Mouse (Mus musculus) forebrain, embryonic 13.5 days (tissue): ENCODE measurements around the gene 4933430I17Rik. TPM values are rescaled to one million over a fixed set of nuclear protein-coding genes. Genes with fewer than 3 reads are reported as not detected.

ENCODE experiments used
- ATAC-seq: fragments of 200-750 bp; cut with Nextera tagmentation; 2 replicates; pipeline ENCODE4 v1.8.0; 2017
- H3K27ac ChIP-seq: fragments of 300-500 bp; sonication (generic); 2 replicates; pipeline ENCODE4 v1.5.1; 2015; ENCODE audit warnings: inconsistent platforms, mild to moderate bottlenecking, moderate library complexity
- H3K27me3 ChIP-seq: fragments of 300-500 bp; sonication (generic); 2 replicates; pipeline ENCODE4 v1.6.1; 2015; ENCODE audit warnings: mild to moderate bottlenecking, inconsistent platforms
- H3K36me3 ChIP-seq: fragments of 300-500 bp; sonication (generic); 2 replicates; pipeline ENCODE4 v1.6.1; 2015; ENCODE audit warnings: mild to moderate bottlenecking, inconsistent platforms; ENCODE audit not compliant: poor library complexity, severe bottlenecking
- H3K4me1 ChIP-seq: fragments of 300-500 bp; sonication (generic); 2 replicates; pipeline ENCODE4 v1.6.1; 2015; ENCODE audit warnings: inconsistent platforms
- H3K4me2 ChIP-seq: fragments of 300-500 bp; sonication (generic); 2 replicates; pipeline ENCODE4 v1.6.1; 2015; ENCODE audit warnings: inconsistent platforms, mild to moderate bottlenecking, moderate library complexity
- H3K4me3 ChIP-seq: fragments of 300-500 bp; sonication (generic); 2 replicates; pipeline ENCODE4 v1.5.1; 2015; ENCODE audit warnings: mild to moderate bottlenecking, inconsistent platforms
- H3K9ac ChIP-seq: fragments of 300-500 bp; sonication (generic); 2 replicates; pipeline ENCODE4 v1.6.1; 2015; ENCODE audit warnings: mild to moderate bottlenecking, inconsistent platforms
- H3K9me3 ChIP-seq: fragments of 300-500 bp; sonication (generic); replicated peaks from 2 replicates; pipeline ENCODE4 v1.6.1; 2016; ENCODE audit warnings: inconsistent platforms
- WGBS: fragments of 180-500 bp; shearing (Covaris S2); methylation state at CpG from one replicate; pipeline ENCODE4 v1.1.7; 2015; 5-methylcytosine and 5-hydroxymethylcytosine counted together
- polyA plus RNA-seq: library from polyadenylated mRNA; unstranded; fragments of >200 nt; fragmentation: Nextera tagmentation; extraction: Ambion mirVana; gene quantifications from 2 replicates; pipeline ENCODE4 v1.2.1, GENCODE M21; 2015

Gene 4933430I17Rik
- polyA plus RNA-seq, 1 experiment from 2014 or later: 0.80 TPM

DNA sequence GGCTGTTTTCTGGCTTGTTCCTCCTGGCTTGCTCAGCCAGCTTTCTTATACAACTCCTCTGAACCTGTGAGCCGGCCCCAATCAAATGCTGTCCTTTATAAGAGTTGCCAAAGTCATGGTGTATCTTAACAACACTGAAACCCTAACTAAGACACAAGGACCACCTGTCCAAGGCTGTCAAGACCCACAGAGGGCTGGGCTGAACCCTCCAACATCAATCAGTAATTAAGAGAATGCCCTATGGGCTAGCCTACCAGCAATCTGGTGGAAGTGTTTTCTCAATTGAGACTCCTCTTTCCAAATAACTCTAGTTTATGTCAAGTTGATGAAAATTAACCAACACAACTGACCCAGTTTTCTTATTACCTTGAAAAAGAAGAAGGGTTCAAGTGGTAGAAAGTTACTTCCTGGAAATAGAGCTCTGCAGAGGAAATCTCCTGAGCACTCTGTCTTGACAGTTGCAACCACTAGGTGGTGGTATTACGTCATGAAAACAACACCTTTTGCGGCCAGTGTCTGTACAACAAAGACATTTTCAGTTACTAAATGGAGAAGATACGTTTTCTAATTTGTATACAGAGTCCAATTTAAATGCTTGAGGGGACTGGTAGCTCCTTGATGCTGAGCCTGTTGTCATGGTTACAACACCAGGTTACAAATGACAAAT is 35.9 kb downstream of the 4933430I17Rik start:
- Histone ChIP-seq H3K27me3 (0 out of 2 replicates have a peak, but pooled peaks cover 2% of the 10 kb centered on the region), H3K27ac (no peak overlapping the region)
- ATAC-seq: peak; percentile 84

DNA sequence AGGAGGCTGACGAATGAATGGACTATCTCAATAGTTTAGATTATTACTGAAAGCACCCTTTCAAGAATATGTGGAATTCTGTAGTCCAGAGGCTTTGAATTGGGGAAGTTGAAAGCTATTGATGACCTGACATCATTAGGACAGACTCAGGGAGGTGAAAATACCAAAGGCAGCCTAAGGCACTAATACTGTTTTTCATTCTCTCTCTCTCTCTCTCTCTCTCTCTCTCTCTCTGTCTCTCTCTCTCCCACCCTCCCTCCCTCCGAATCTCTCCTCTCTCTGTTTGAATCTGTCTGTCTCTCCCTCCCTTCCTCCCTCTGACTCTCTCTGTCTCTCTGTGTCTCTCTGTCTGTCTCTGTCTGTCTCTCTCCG is 36.4 kb downstream of the 4933430I17Rik start:
- H3K9ac ChIP-seq: 0 out of 2 replicates have a peak overlapping the region, but pooled peaks have one; percentile 18
- no peaks in the 10 kb centered on the region for H3K9me3 ChIP-seq
- H3K36me3 ChIP-seq: no peaks in the 10 kb centered on the region
- WGBS: 45% methylated on average over 3 of the region's 3 CpGs
- no peak; the same call in 1 of the 2 replicates for ATAC-seq
- H3K4me3 ChIP-seq: no peak overlapping the region
- peaks cover 7% of the 10 kb centered on the region for H3K4me1 ChIP-seq
- no peak overlapping the region for H3K4me2 ChIP-seq
- no peak overlapping the region for H3K27ac ChIP-seq
- 0 out of 2 replicates have a peak, but pooled peaks cover 2% of the 10 kb centered on the region for H3K27me3 ChIP-seq

More for the DNA sequence above, 35.9 kb downstream of the 4933430I17Rik start:
- no peaks in the 10 kb centered on the region for H3K36me3 ChIP-seq
- H3K9me3 ChIP-seq: no peaks in the 10 kb centered on the region
- peaks cover 7% of the 10 kb centered on the region for H3K4me1 ChIP-seq
- H3K4me3 ChIP-seq: no peak overlapping the region
- no peak overlapping the region for H3K4me2 ChIP-seq
- 0 out of 2 replicates have a peak overlapping the region, but pooled peaks have one; percentile 18 for H3K9ac ChIP-seq
- 22% methylated on average over 4 of the region's 4 CpGs for WGBS

DNA sequence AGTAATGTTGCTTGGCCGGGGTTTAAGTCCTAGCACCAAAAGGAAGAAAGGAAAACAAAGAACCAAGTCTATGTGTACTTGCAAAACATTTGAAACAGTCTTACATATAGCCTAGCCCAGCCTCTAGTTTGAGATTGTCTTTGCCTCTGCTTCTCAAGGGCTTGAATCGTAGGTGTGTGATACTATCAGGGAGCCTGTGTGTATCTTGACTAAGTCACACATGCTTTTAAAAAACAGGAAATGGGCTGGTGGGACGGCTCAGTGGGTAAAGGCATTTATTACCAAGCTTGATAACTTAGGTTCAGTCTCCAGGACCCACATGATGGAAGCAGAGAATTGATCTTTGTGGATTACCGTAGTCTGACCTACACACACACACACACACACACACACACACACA is 36.8 kb downstream of the 4933430I17Rik start:
- no peak overlapping the region for H3K4me3 ChIP-seq
- H3K36me3 ChIP-seq: no peaks in the 10 kb centered on the region
- H3K4me2 ChIP-seq: no peak overlapping the region
- no peak overlapping the region for H3K27ac ChIP-seq
- no peaks in the 10 kb centered on the region for H3K9me3 ChIP-seq
- 78% methylated on average over 4 of the region's 4 CpGs for WGBS
- no peak overlapping the region for H3K9ac ChIP-seq
- peaks cover 7% of the 10 kb centered on the region for H3K4me1 ChIP-seq
- H3K27me3 ChIP-seq: 0 out of 2 replicates have a peak, but pooled peaks cover 2% of the 10 kb centered on the region
- no peak; the same call in 1 of the 2 replicates for ATAC-seq

DNA sequence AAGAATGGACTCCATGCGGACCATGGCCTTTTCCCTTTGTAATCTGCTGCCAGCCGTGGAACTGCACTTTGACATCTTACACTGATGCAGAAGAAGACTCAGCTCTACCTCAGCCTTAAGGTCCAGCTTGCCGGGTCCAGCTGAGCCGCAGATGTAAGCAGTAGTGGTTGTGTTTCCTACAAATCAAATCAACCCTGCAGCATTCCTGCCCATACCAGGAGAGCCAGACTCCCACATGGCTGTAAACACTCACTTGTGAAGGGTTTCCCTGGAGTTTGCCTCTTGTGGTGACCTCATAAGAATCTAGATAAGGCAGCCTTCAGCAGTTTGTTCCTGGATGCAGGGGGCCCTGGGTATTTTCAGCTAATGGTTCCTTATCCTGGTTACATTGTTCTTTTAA is 41.4 kb downstream of the 4933430I17Rik start:
- Histone ChIP-seq H3K27me3 (0 out of 2 replicates have a peak, but pooled peaks cover 2% of the 10 kb centered on the region), H3K4me1 (peaks cover 5% of the 10 kb centered on the region), H3K27ac (no peak overlapping the region), H3K9me3 (no peaks in the 10 kb centered on the region), H3K9ac (no peak overlapping the region), H3K36me3 (no peaks in the 10 kb centered on the region), H3K4me3 (no peak overlapping the region), H3K4me2 (no peak overlapping the region)
- 89% methylated on average over 4 of the region's 4 CpGs for WGBS
- no peak for ATAC-seq

DNA sequence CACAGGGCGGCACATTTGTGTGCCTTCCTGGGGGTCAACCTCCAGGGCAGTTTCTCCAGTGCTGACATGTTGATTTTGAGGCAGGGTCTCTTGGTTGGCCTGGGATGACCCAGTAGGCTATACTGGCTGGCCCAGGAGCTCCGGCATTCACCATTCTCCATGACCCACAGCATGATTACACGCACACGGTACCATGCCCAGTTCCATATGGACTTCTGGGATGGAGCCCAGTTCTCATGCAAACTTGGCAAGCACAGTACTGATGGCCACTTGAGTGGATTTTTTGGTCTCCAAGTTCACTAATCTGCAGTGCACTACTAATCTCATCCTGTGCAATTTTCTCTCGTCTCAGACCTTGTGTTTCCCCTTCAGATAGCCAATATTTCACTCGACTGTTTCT is 42.5 kb downstream of the 4933430I17Rik start:
- Histone ChIP-seq H3K27ac (no peak overlapping the region), H3K9me3 (no peaks in the 10 kb centered on the region), H3K9ac (no peak overlapping the region), H3K27me3 (0 out of 2 replicates have a peak, but pooled peaks cover 2% of the 10 kb centered on the region), H3K4me2 (no peak overlapping the region), H3K4me1 (no peaks in the 10 kb centered on the region; the same call in 1 of the 2 replicates), H3K4me3 (no peak overlapping the region), H3K36me3 (no peaks in the 10 kb centered on the region)
- ATAC-seq: no peak
- WGBS: 94% methylated on average over 6 of the region's 6 CpGs

DNA sequence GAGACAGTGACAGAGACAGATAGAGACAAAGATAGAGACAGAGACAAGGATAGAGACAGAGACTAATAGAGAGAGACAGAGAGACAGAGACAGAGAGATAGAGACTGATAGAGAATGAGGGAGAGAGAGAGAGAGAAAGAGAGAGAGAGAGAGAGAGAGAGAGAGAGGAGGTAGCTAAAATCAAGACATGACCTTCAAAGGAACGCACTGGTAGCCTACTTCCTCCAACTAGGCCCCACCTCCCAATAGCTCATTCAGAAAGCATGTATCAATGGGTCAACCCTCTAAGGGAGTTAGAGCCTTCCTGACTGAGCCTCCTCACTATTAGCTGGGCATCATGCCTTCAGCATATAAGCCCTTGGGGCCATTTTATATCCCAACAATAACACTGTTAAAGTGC is 43.2 kb downstream of the 4933430I17Rik start:
- Histone ChIP-seq H3K27ac (no peak overlapping the region), H3K9ac (no peak overlapping the region), H3K27me3 (0 out of 2 replicates have a peak, but pooled peaks cover 2% of the 10 kb centered on the region), H3K9me3 (no peaks in the 10 kb centered on the region), H3K4me2 (no peak overlapping the region), H3K4me1 (no peaks in the 10 kb centered on the region; the same call in 1 of the 2 replicates), H3K4me3 (no peak overlapping the region), H3K36me3 (no peaks in the 10 kb centered on the region)
- ATAC-seq: no peak
- WGBS: 100% methylated on average over 1 of the region's 1 CpGs

DNA sequence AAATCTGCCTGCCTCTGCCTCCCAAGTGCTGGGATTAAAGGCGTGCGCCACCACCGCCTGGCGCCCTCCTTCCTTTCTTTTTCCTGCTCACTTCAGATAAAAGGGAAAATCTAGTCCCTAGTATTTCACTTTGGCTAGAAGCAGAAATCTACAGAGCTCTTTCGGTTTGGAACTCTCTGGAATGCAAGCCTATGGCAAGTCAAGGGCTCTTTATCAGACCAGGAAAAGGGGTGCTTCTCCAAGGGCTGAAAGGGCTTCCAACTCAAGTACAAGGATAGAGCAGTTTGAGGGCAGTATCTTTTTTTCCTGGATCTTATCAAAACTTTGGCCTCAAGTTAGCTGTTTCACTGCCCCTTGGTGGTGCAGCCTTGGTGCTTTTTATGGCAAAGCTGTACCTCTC is 44.4 kb downstream of the 4933430I17Rik start:
- Histone ChIP-seq H3K4me1 (no peaks in the 10 kb centered on the region; the same call in 1 of the 2 replicates), H3K27me3 (no peaks in the 10 kb centered on the region), H3K9me3 (no peaks in the 10 kb centered on the region), H3K4me3 (no peak overlapping the region), H3K27ac (no peak overlapping the region), H3K36me3 (no peaks in the 10 kb centered on the region), H3K9ac (no peak overlapping the region), H3K4me2 (no peak overlapping the region)
- ATAC-seq: no peak
- WGBS: 94% methylated on average over 5 of the region's 5 CpGs

DNA sequence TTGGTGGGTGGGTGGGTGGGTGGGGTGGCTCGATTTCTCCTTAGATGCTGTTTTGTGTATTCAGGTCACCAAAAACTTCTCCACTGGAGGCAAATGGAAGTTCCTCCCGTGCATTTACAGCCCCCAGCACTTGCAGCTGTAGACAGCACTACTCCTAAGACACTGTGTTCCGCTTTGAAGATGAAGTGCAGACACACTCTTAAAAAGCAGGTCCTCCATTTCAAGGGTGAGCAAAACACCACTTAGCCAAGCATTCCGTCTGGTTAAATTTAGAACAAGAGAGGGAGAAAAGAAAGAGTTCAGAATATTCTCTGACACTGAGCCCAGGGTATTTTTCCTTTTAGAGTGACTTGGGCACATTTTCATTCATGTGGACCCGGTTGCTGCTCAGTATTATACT is 44.9 kb downstream of the 4933430I17Rik start:
- 82% methylated on average over 5 of the region's 5 CpGs for WGBS
- Histone ChIP-seq H3K9me3 (no peaks in the 10 kb centered on the region), H3K9ac (no peak overlapping the region), H3K36me3 (no peaks in the 10 kb centered on the region), H3K27ac (no peak overlapping the region), H3K4me2 (no peak overlapping the region), H3K4me1 (no peaks in the 10 kb centered on the region; the same call in 1 of the 2 replicates), H3K4me3 (no peak overlapping the region), H3K27me3 (no peaks in the 10 kb centered on the region)
- no peak for ATAC-seq

DNA sequence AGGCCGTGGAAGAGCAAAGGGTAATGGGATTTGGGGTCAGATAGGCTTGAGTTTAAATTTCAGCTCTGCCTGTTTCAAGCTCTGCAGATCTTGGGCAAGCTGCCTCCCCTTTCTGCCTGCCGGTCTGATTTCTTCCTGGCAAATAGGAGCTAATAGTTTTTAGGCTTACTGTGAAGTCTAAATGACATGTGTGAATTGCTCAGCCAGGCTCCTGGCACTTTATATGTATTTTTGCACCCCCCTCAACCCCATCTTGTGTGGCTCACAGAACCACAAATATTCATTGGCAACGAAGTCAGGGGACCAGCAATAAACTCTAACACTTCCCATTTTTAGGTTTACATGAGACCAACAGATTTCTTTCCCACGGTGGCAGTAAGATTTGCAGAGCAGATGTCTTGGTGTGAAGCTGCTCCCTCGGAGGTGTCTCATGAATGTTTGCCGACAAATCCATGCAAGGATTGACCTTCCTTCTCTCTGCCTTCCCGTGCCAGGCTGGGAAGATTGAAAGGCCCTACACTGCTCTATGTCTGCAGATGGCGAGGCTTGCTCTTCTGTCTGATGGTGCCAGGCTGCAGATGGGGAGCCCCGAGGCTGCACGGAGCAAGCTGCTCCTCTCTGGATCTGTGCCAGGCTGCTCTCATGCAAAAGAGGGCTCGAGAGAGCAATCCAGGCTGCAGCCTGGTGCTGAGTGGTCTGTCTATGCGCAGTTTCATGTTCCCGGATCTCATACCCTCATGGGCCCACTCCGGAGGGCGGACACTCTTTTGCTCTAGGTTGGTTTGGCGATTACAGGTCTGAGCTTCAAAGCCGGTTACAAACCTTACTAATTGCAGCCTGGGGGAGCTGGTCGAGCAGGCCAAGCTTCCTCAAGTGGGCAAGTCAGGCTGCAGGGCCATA is 57.4 kb downstream of the 4933430I17Rik start:
- WGBS: 15% methylated on average over 18 of the region's 18 CpGs
- peaks cover 49% of the 10 kb centered on the region for H3K4me1 ChIP-seq
- H3K27ac ChIP-seq: peak overlapping the region; percentile 83
- peak overlapping the region; percentile 86 for H3K4me2 ChIP-seq
- peak overlapping the region; percentile 54 for H3K4me3 ChIP-seq
- H3K36me3 ChIP-seq: no peaks in the 10 kb centered on the region
- ATAC-seq: peak; percentile 96
- H3K9ac ChIP-seq: peak overlapping the region; percentile 76
- no peaks in the 10 kb centered on the region for H3K27me3 ChIP-seq
- H3K9me3 ChIP-seq: no peaks in the 10 kb centered on the region

DNA sequence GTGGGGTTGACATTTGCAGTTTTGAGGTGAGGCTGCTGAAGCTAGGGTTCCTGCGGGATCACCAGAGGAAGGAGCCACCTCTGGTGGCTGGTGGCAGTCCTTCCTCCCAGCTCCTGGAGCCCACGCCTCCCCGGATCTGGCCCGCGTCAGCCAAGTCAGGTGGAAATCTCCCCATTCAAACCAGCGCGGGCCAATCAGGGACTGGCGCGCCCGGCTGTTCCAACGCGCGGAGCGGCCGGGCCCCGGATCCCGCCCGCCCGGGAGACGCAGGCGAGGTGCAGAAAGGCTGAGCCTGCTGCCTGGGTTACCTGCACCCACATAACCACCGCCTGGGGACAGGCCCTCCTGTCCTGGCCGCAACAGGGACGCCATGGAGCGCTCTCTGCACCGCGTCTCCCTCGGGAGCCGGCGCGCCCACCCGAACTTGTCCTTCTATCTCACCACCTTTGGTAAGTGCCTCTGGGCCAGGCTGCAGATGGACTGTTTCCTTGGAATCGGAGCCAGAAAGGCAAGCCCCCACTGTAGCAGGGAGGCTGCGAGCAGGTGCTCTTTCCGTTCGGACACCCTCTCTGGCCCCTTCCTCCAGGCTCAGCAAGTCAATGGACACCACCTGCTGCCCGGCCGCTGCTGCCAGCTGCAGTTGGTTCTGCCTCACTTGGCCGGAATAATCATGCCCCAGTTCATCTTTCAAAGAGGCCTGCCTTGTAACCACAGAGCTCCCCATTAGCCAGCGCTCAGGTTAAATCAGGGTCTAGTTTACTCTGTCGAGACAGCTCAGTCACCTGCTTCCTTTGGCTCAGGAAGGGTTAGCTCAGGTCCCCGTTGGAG is 58.3 kb downstream of the 4933430I17Rik start:
- under 1% methylated on average over 42 of the region's 42 CpGs for whole genome bisulfite sequencing
- peak; percentile 86 for ATAC-seq
- H3K27ac ChIP-seq: peak overlapping the region; percentile 83
- peaks cover 57% of the 10 kb centered on the region for H3K4me1 ChIP-seq
- no peaks in the 10 kb centered on the region for H3K36me3 ChIP-seq
- H3K4me3 ChIP-seq: peak overlapping the region; percentile 54
- no peaks in the 10 kb centered on the region for H3K9me3 ChIP-seq
- peak overlapping the region; percentile 76 for H3K9ac ChIP-seq
- no peaks in the 10 kb centered on the region for H3K27me3 ChIP-seq
- peak overlapping the region; percentile 86 for H3K4me2 ChIP-seq

DNA sequence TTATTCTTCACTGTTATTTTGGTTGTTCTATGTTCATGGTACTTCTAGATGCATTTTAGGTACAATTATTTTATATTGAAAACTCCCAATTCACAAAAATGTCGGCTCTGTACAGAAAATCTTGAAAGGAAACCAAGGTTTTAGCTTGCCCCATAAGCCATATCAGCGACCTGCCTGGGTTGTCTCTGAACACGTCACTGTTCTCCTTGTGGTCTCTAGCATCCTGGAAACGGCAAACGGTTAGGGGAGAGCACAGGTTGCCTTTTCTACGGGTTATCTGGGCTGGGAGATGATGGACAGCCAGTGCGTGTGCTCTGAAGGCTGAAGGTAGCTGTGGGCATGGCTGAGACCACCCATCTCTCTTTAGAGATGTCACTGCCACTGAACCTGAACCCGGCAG is 61.9 kb downstream of the 4933430I17Rik start:
- Histone ChIP-seq H3K36me3 (no peaks in the 10 kb centered on the region), H3K4me3 (no peak overlapping the region), H3K27ac (no peak overlapping the region), H3K4me2 (no peak overlapping the region), H3K9ac (no peak overlapping the region), H3K4me1 (peaks cover 64% of the 10 kb centered on the region), H3K9me3 (no peaks in the 10 kb centered on the region), H3K27me3 (no peaks in the 10 kb centered on the region)
- no peak for ATAC-seq
- WGBS: 92% methylated on average over 8 of the region's 8 CpGs
